Mouse (Mus musculus): ENCODE data around the gene Exosc10. TPM values are rescaled to one million over a fixed set of nuclear protein-coding genes. Genes with fewer than 3 reads are reported as not detected.

Gene Exosc10
- polyA plus RNA-seq, 1 experiment, result 29.2 TPM

- DNase-seq (ENCODE audit: low read depth in 1 of 2, low spot score in 2 of 2), result no peak
- Histone ChIP-seq H3K4me3 (ENCODE audit: extremely low read depth, insufficient read depth, insufficient read length) (no peak overlapping the region), H3K36me3 (ENCODE audit: control insufficient read depth, insufficient read depth, low read length) (peaks cover 26% of the 10 kb centered on the region), H3K27ac (ENCODE audit: insufficient read depth, low read length) (no peak overlapping the region), H3K4me1 (ENCODE audit: control insufficient read depth, insufficient read depth, insufficient read length) (no peaks in the 10 kb centered on the region), H3K27me3 (ENCODE audit: control insufficient read depth, insufficient read depth, low read length) (no peaks in the 10 kb centered on the region)
- 90% methylated on average over 4 of the region's 4 CpGs for WGBS
- TF ChIP-seq POLR2A (IDR thresholded peaks at IDR 0.05; ENCODE audit: low read depth, low read length) (no peak), CTCF (IDR thresholded peaks at IDR 0.05; ENCODE audit: extremely low read depth, insufficient read depth, insufficient read length, insufficient replicate concordance) (no peak)
Observed at GRCm38 (mm10) chr4:148612557-148612956, 54.3 kb downstream of the Exosc10 start.

- TF ChIP-seq CTCF (IDR thresholded peaks at IDR 0.05; ENCODE audit: extremely low read depth, insufficient read depth, insufficient read length, insufficient replicate concordance) (no peak), POLR2A (IDR thresholded peaks at IDR 0.05; ENCODE audit: low read depth, low read length) (no peak)
- no peak for DNase-seq (ENCODE audit: low read depth in 1 of 2, low spot score in 2 of 2)
Observed at GRCm38 (mm10) chr4:148613738-148614137, 55.5 kb downstream of the Exosc10 start.

GRCm38 (mm10) chr4:148619805-148620204 lies 61.6 kb downstream of the Exosc10 start:
- WGBS, result 80% methylated on average over 1 of the region's 1 CpGs
- DNase-seq (ENCODE audit: low read depth in 1 of 2, low spot score in 2 of 2), result no peak
- TF ChIP-seq CTCF (IDR thresholded peaks at IDR 0.05; ENCODE audit: extremely low read depth, insufficient read depth, insufficient read length, insufficient replicate concordance), result no peak
- no peak for TF ChIP-seq POLR2A (IDR thresholded peaks at IDR 0.05; ENCODE audit: low read depth, low read length)

More at GRCm38 (mm10) chr4:148613738-148614137, 55.5 kb downstream of the Exosc10 start:
- 93% methylated on average over 9 of the region's 9 CpGs for WGBS
- Histone ChIP-seq H3K4me3 (ENCODE audit: extremely low read depth, insufficient read depth, insufficient read length) (no peak overlapping the region), H3K27ac (ENCODE audit: insufficient read depth, low read length) (no peak overlapping the region), H3K4me1 (ENCODE audit: control insufficient read depth, insufficient read depth, insufficient read length) (no peaks in the 10 kb centered on the region), H3K36me3 (ENCODE audit: control insufficient read depth, insufficient read depth, low read length) (peaks cover 33% of the 10 kb centered on the region), H3K27me3 (ENCODE audit: control insufficient read depth, insufficient read depth, low read length) (no peaks in the 10 kb centered on the region)

GRCm38 (mm10) chr4:148620718-148621117 lies 62.5 kb downstream of the Exosc10 start:
- DNase-seq (ENCODE audit: low read depth in 1 of 2, low spot score in 2 of 2), result no peak
- H3K36me3 ChIP-seq (ENCODE audit: control insufficient read depth, insufficient read depth, low read length), result peaks cover 53% of the 10 kb centered on the region
- no peak overlapping the region for H3K27ac ChIP-seq (ENCODE audit: insufficient read depth, low read length)
- H3K4me1 ChIP-seq (ENCODE audit: control insufficient read depth, insufficient read depth, insufficient read length), result no peaks in the 10 kb centered on the region; the same call in 1 of the 2 replicates
- TF ChIP-seq POLR2A (IDR thresholded peaks at IDR 0.05; ENCODE audit: low read depth, low read length), result no peak
- 92% methylated on average over 1 of the region's 1 CpGs for WGBS
- no peak overlapping the region for H3K4me3 ChIP-seq (ENCODE audit: extremely low read depth, insufficient read depth, insufficient read length)
- H3K27me3 ChIP-seq (ENCODE audit: control insufficient read depth, insufficient read depth, low read length), result no peaks in the 10 kb centered on the region

More at GRCm38 (mm10) chr4:148619805-148620204, 61.6 kb downstream of the Exosc10 start:
- Histone ChIP-seq H3K27ac (ENCODE audit: insufficient read depth, low read length) (no peak overlapping the region), H3K36me3 (ENCODE audit: control insufficient read depth, insufficient read depth, low read length) (peaks cover 56% of the 10 kb centered on the region), H3K27me3 (ENCODE audit: control insufficient read depth, insufficient read depth, low read length) (no peaks in the 10 kb centered on the region), H3K4me1 (ENCODE audit: control insufficient read depth, insufficient read depth, insufficient read length) (no peaks in the 10 kb centered on the region), H3K4me3 (ENCODE audit: extremely low read depth, insufficient read depth, insufficient read length) (no peak overlapping the region)

GRCm38 (mm10) chr4:148622485-148622884 lies 64.3 kb downstream of the Exosc10 start:
- 93% methylated on average over 4 of the region's 4 CpGs for WGBS
- TF ChIP-seq POLR2A (IDR thresholded peaks at IDR 0.05; ENCODE audit: low read depth, low read length), result no peak
- no peak for TF ChIP-seq CTCF (IDR thresholded peaks at IDR 0.05; ENCODE audit: extremely low read depth, insufficient read depth, insufficient read length, insufficient replicate concordance)
- no peak for DNase-seq (ENCODE audit: low read depth in 1 of 2, low spot score in 2 of 2)
- Histone ChIP-seq H3K4me3 (ENCODE audit: extremely low read depth, insufficient read depth, insufficient read length) (no peak overlapping the region), H3K27me3 (ENCODE audit: control insufficient read depth, insufficient read depth, low read length) (no peaks in the 10 kb centered on the region), H3K36me3 (ENCODE audit: control insufficient read depth, insufficient read depth, low read length) (peaks cover 47% of the 10 kb centered on the region), H3K4me1 (ENCODE audit: control insufficient read depth, insufficient read depth, insufficient read length) (peaks cover 3% of the 10 kb centered on the region; the same call in 1 of the 2 replicates), H3K27ac (ENCODE audit: insufficient read depth, low read length) (no peak overlapping the region)

- Histone ChIP-seq H3K36me3 (ENCODE audit: control insufficient read depth, insufficient read depth, low read length) (peaks cover 41% of the 10 kb centered on the region), H3K4me1 (ENCODE audit: control insufficient read depth, insufficient read depth, insufficient read length) (peaks cover 3% of the 10 kb centered on the region; the same call in 1 of the 2 replicates), H3K27me3 (ENCODE audit: control insufficient read depth, insufficient read depth, low read length) (no peaks in the 10 kb centered on the region), H3K4me3 (ENCODE audit: extremely low read depth, insufficient read depth, insufficient read length) (no peak overlapping the region), H3K27ac (ENCODE audit: insufficient read depth, low read length) (no peak overlapping the region)
- WGBS, result 74% methylated on average over 4 of the region's 4 CpGs
- no peak for DNase-seq (ENCODE audit: low read depth in 1 of 2, low spot score in 2 of 2)
- TF ChIP-seq POLR2A (IDR thresholded peaks at IDR 0.05; ENCODE audit: low read depth, low read length) (no peak), CTCF (IDR thresholded peaks at IDR 0.05; ENCODE audit: extremely low read depth, insufficient read depth, insufficient read length, insufficient replicate concordance) (no peak)
Observed at GRCm38 (mm10) chr4:148623609-148624008, 65.4 kb downstream of the Exosc10 start.

GRCm38 (mm10) chr4:148625010-148625409 lies 66.8 kb downstream of the Exosc10 start:
- no peak for TF ChIP-seq CTCF (IDR thresholded peaks at IDR 0.05; ENCODE audit: extremely low read depth, insufficient read depth, insufficient read length, insufficient replicate concordance)
- no peak for TF ChIP-seq POLR2A (IDR thresholded peaks at IDR 0.05; ENCODE audit: low read depth, low read length)
- H3K36me3 ChIP-seq (ENCODE audit: control insufficient read depth, insufficient read depth, low read length), result peaks cover 28% of the 10 kb centered on the region
- WGBS, result 90% methylated on average over 10 of the region's 10 CpGs
- peaks cover 3% of the 10 kb centered on the region; the same call in 1 of the 2 replicates for H3K4me1 ChIP-seq (ENCODE audit: control insufficient read depth, insufficient read depth, insufficient read length)
- no peak for DNase-seq (ENCODE audit: low read depth in 1 of 2, low spot score in 2 of 2)
- no peak overlapping the region for H3K4me3 ChIP-seq (ENCODE audit: extremely low read depth, insufficient read depth, insufficient read length)
- H3K27me3 ChIP-seq (ENCODE audit: control insufficient read depth, insufficient read depth, low read length), result no peaks in the 10 kb centered on the region
- H3K27ac ChIP-seq (ENCODE audit: insufficient read depth, low read length), result no peak overlapping the region
